Mouse (Mus musculus) heart, embryonic 13.5 days (tissue): Measurements from ENCODE around the gene Hoxa6. TPM values are rescaled to one million over a fixed set of nuclear protein-coding genes. Genes with fewer than 3 reads are reported as not detected.

ENCODE experiments used
- ATAC-seq: fragments of 200-750 bp; cut with Nextera tagmentation; 2 replicates; pipeline ENCODE4 v1.8.0; 2017; ENCODE audit warnings: moderate TSS enrichment; ENCODE audit not compliant: insufficient number of reproducible peaks, low FRiP score, low TSS enrichment; ENCODE audit errors: extremely low read depth
- H3K27ac ChIP-seq: fragments of 300-500 bp; sonication (generic); replicated peaks from 2 replicates; pipeline ENCODE4 v1.5.1; 2015; ENCODE audit warnings: moderate library complexity, mild to moderate bottlenecking, inconsistent platforms
- H3K27me3 ChIP-seq: fragments of 300-500 bp; sonication (generic); replicated peaks from 2 replicates; pipeline ENCODE4 v1.6.1; 2015; ENCODE audit warnings: mild to moderate bottlenecking, inconsistent platforms
- H3K36me3 ChIP-seq: fragments of 300-500 bp; sonication (generic); 2 replicates; pipeline ENCODE4 v1.6.1; 2015; ENCODE audit warnings: mild to moderate bottlenecking, inconsistent platforms
- H3K4me1 ChIP-seq: fragments of 300-500 bp; sonication (generic); 2 replicates; pipeline ENCODE4 v1.6.1; 2015; ENCODE audit warnings: inconsistent platforms
- H3K4me2 ChIP-seq: fragments of 300-500 bp; sonication (generic); 2 replicates; pipeline ENCODE4 v1.6.1; 2015; ENCODE audit warnings: inconsistent platforms, mild to moderate bottlenecking, moderate library complexity
- H3K4me3 ChIP-seq: fragments of 300-500 bp; sonication (generic); 2 replicates; pipeline ENCODE4 v1.5.1; 2015; ENCODE audit warnings: moderate library complexity, mild to moderate bottlenecking, inconsistent platforms
- H3K9ac ChIP-seq: fragments of 300-500 bp; sonication (generic); 2 replicates; pipeline ENCODE4 v1.6.1; 2015; ENCODE audit warnings: inconsistent platforms, mild to moderate bottlenecking, moderate library complexity
- H3K9me3 ChIP-seq: fragments of 300-500 bp; sonication (generic); 2 replicates; pipeline ENCODE4 v1.6.1; 2016; ENCODE audit warnings: inconsistent platforms
- WGBS: fragments of 180-500 bp; shearing (Covaris S2); methylation state at CpG from one replicate; pipeline ENCODE4 v1.1.7; 2015; ENCODE audit warnings: mixed read lengths; 5-methylcytosine and 5-hydroxymethylcytosine counted together
- polyA plus RNA-seq: library from polyadenylated mRNA; unstranded; fragments of >200 nt; fragmentation: Nextera tagmentation; extraction: Ambion mirVana; gene quantifications from 2 replicates; pipeline ENCODE4 v1.2.1, GENCODE M21; 2015

The Hoxa6 gene
- polyA plus RNA-seq, 1 experiment from 2014 or later: 0.40 TPM

GRCm38 (mm10) chr6:52202362-52203120 lies 6.0 kb downstream of the Hoxa6 start:
- ATAC-seq: no peak
- Histone ChIP-seq H3K36me3 (no peaks in the 10 kb centered on the region), H3K4me3 (peak overlapping the region; percentile 56), H3K4me1 (peaks cover 19% of the 10 kb centered on the region), H3K27ac (no peak overlapping the region), H3K27me3 (peaks cover 100% of the 10 kb centered on the region), H3K9ac (peak overlapping the region; percentile 80), H3K9me3 (no peaks in the 10 kb centered on the region), H3K4me2 (peak overlapping the region; percentile 67)
- 4% methylated on average over 22 of the region's 22 CpGs for WGBS

GRCm38 (mm10) chr6:52201269-52201668 lies 7.3 kb downstream of the Hoxa6 start:
- WGBS: 44% methylated on average over 1 of the region's 1 CpGs
- peaks cover 100% of the 10 kb centered on the region for H3K27me3 ChIP-seq
- H3K4me1 ChIP-seq: peaks cover 24% of the 10 kb centered on the region
- no peak overlapping the region for H3K4me3 ChIP-seq
- no peak for ATAC-seq
- H3K36me3 ChIP-seq: no peaks in the 10 kb centered on the region
- no peaks in the 10 kb centered on the region for H3K9me3 ChIP-seq
- H3K27ac ChIP-seq: no peak overlapping the region
- H3K9ac ChIP-seq: 0 out of 2 replicates have a peak overlapping the region, but pooled peaks have one; percentile 15
- H3K4me2 ChIP-seq: peak overlapping the region; percentile 19

- 17% methylated on average over 10 of the region's 10 CpGs for WGBS
These were observed 7.7 kb downstream of the Hoxa6 start for GRCm38 (mm10) chr6:52200751-52201250.

GRCm38 (mm10) chr6:52200073-52200750 lies 8.3 kb downstream of the Hoxa6 start:
- peak overlapping the region; percentile 17 for H3K4me2 ChIP-seq

More at GRCm38 (mm10) chr6:52200751-52201250, 7.7 kb downstream of the Hoxa6 start:
- Histone ChIP-seq H3K9me3 (no peaks in the 10 kb centered on the region), H3K4me3 (peak overlapping the region; percentile 13; the same call in 1 of the 2 replicates), H3K27ac (no peak overlapping the region), H3K27me3 (peaks cover 100% of the 10 kb centered on the region), H3K36me3 (no peaks in the 10 kb centered on the region), H3K4me2 (peak overlapping the region; percentile 19), H3K9ac (peak overlapping the region; percentile 34; the same call in 1 of the 2 replicates), H3K4me1 (peaks cover 24% of the 10 kb centered on the region)
- no peak for ATAC-seq

GRCm38 (mm10) chr6:52197271-52197670 lies 11.3 kb downstream of the Hoxa6 start:
- under 1% methylated on average over 10 of the region's 10 CpGs for WGBS
- Histone ChIP-seq H3K9me3 (no peaks in the 10 kb centered on the region), H3K4me3 (no peak overlapping the region), H3K4me2 (peak overlapping the region; percentile 13; the same call in 1 of the 2 replicates), H3K27me3 (peaks cover 100% of the 10 kb centered on the region), H3K36me3 (no peaks in the 10 kb centered on the region), H3K9ac (no peak overlapping the region), H3K4me1 (peaks cover 7% of the 10 kb centered on the region; the same call in 1 of the 2 replicates), H3K27ac (no peak overlapping the region)
- no peak for ATAC-seq

More at GRCm38 (mm10) chr6:52200073-52200750, 8.3 kb downstream of the Hoxa6 start:
- no peaks in the 10 kb centered on the region for H3K36me3 ChIP-seq
- H3K9ac ChIP-seq: peak overlapping the region; percentile 34
- H3K9me3 ChIP-seq: no peaks in the 10 kb centered on the region
- WGBS: 12% methylated on average over 30 of the region's 30 CpGs
- peaks cover 100% of the 10 kb centered on the region for H3K27me3 ChIP-seq
- no peak for ATAC-seq
- peaks cover 21% of the 10 kb centered on the region for H3K4me1 ChIP-seq
- H3K27ac ChIP-seq: no peak overlapping the region
- peak overlapping the region; percentile 13; the same call in 1 of the 2 replicates for H3K4me3 ChIP-seq

GRCm38 (mm10) chr6:52196811-52197210 lies 11.7 kb downstream of the Hoxa6 start:
- H3K36me3 ChIP-seq: no peaks in the 10 kb centered on the region
- H3K4me1 ChIP-seq: peaks cover 12% of the 10 kb centered on the region; the same call in 1 of the 2 replicates
- no peak for ATAC-seq
- H3K9ac ChIP-seq: no peak overlapping the region
- WGBS: 3% methylated on average over 9 of the region's 9 CpGs
- H3K4me2 ChIP-seq: peak overlapping the region; percentile 13; the same call in 1 of the 2 replicates
- no peaks in the 10 kb centered on the region for H3K9me3 ChIP-seq
- no peak overlapping the region for H3K4me3 ChIP-seq
- no peak overlapping the region for H3K27ac ChIP-seq
- peaks cover 100% of the 10 kb centered on the region for H3K27me3 ChIP-seq

GRCm38 (mm10) chr6:52194690-52195089 lies 13.8 kb downstream of the Hoxa6 start:
- no peaks in the 10 kb centered on the region for H3K36me3 ChIP-seq
- no peak for ATAC-seq
- H3K4me2 ChIP-seq: no peak overlapping the region
- peaks cover 20% of the 10 kb centered on the region for H3K4me1 ChIP-seq
- WGBS: 4% methylated on average over 10 of the region's 10 CpGs
- H3K9ac ChIP-seq: no peak overlapping the region
- peaks cover 99% of the 10 kb centered on the region for H3K27me3 ChIP-seq
- H3K9me3 ChIP-seq: no peaks in the 10 kb centered on the region
- no peak overlapping the region for H3K4me3 ChIP-seq
- no peak overlapping the region for H3K27ac ChIP-seq

- WGBS: 1% methylated on average over 37 of the region's 55 CpGs
- Histone ChIP-seq H3K36me3 (no peaks in the 10 kb centered on the region), H3K4me2 (peak overlapping the region; percentile 78), H3K9me3 (no peaks in the 10 kb centered on the region), H3K27me3 (peaks cover 99% of the 10 kb centered on the region), H3K4me3 (peak overlapping the region; percentile 59), H3K9ac (peak overlapping the region; percentile 75), H3K27ac (peak overlapping the region; percentile 42), H3K4me1 (peaks cover 20% of the 10 kb centered on the region)
- ATAC-seq: no peak
These were observed 16.5 kb downstream of the Hoxa6 start for GRCm38 (mm10) chr6:52191860-52192550.

GRCm38 (mm10) chr6:52190906-52191810 lies 17.4 kb downstream of the Hoxa6 start, which contains the start of gene Hoxa4:
Gene Hoxa4 (minus strand): TSS chr6:52191753.
- Histone ChIP-seq H3K9ac (peak within 1 kb of the TSS; percentile 80), H3K9me3 (no peaks in the 10 kb centered on the region), H3K27ac (peak within 1 kb of the TSS; percentile 67), H3K36me3 (no peaks in the 10 kb centered on the region), H3K4me2 (peak within 1 kb of the TSS; percentile 78), H3K4me3 (peak within 1 kb of the TSS; percentile 59), H3K4me1 (peaks cover 15% of the 10 kb centered on the region), H3K27me3 (peaks cover 99% of the 10 kb centered on the region)
- 2% methylated on average over 79 of the region's 102 CpGs for WGBS
- no peak for ATAC-seq

- H3K36me3 ChIP-seq: no peaks in the 10 kb centered on the region
- H3K4me1 ChIP-seq: peaks cover 15% of the 10 kb centered on the region
- H3K27me3 ChIP-seq: peaks cover 99% of the 10 kb centered on the region
- peak overlapping the region; percentile 80 for H3K9ac ChIP-seq
- peak overlapping the region; percentile 78 for H3K4me2 ChIP-seq
- no peaks in the 10 kb centered on the region for H3K9me3 ChIP-seq
- ATAC-seq: no peak
- peak overlapping the region; percentile 67; the same call in 1 of the 2 replicates for H3K27ac ChIP-seq
- peak overlapping the region; percentile 59 for H3K4me3 ChIP-seq
- WGBS: under 1% methylated on average over 23 of the region's 23 CpGs
These were observed 18.1 kb downstream of the Hoxa6 start for GRCm38 (mm10) chr6:52190410-52190809.
